Mouse (Mus musculus): ENCODE results near the gene Slit3. TPM values are rescaled to one million over a fixed set of nuclear protein-coding genes. Genes with fewer than 3 reads are reported as not detected.

The Slit3 gene
- polyA plus RNA-seq, 1 experiment from 2014 or later, result 15.0 TPM

- Histone ChIP-seq H3K9me3 (replicated peaks) (no peaks in the 10 kb centered on the region), H3K4me1 (peaks cover 17% of the 10 kb centered on the region), H3K4me3 (no peak overlapping the region), H3K27ac (replicated peaks) (no peak overlapping the region), H3K36me3 (no peaks in the 10 kb centered on the region), H3K27me3 (ENCODE audit: low read depth, poor library complexity, severe bottlenecking) (peaks cover 35% of the 10 kb centered on the region)
- no peak for DNase-seq (ENCODE audit: low spot score)
- WGBS, result 32% methylated on average over 4 of the region's 4 CpGs
These were observed 103.0 kb downstream of the Slit3 start for GRCm38 (mm10) chr11:35224025-35224424.

- 93% methylated on average over 10 of the region's 10 CpGs for WGBS
- Histone ChIP-seq H3K9me3 (replicated peaks) (no peaks in the 10 kb centered on the region), H3K27me3 (ENCODE audit: low read depth, poor library complexity, severe bottlenecking) (0 out of 2 replicates have a peak, but pooled peaks cover 6% of the 10 kb centered on the region), H3K27ac (replicated peaks) (no peak overlapping the region), H3K4me1 (no peaks in the 10 kb centered on the region), H3K36me3 (no peaks in the 10 kb centered on the region), H3K4me3 (no peak overlapping the region)
- no peak for DNase-seq (ENCODE audit: low spot score)
These were observed 110.5 kb downstream of the Slit3 start for GRCm38 (mm10) chr11:35231361-35232090.

GRCm38 (mm10) chr11:35232321-35232720 lies 111.3 kb downstream of the Slit3 start:
- 86% methylated on average over 4 of the region's 4 CpGs for WGBS

GRCm38 (mm10) chr11:35241379-35241778 lies 120.4 kb downstream of the Slit3 start:
- no peak for DNase-seq (ENCODE audit: low spot score)
- H3K36me3 ChIP-seq, result no peaks in the 10 kb centered on the region

More at GRCm38 (mm10) chr11:35232321-35232720, 111.3 kb downstream of the Slit3 start:
- H3K4me3 ChIP-seq, result no peak overlapping the region
- no peak for DNase-seq (ENCODE audit: low spot score)
- H3K4me1 ChIP-seq, result no peaks in the 10 kb centered on the region
- H3K27me3 ChIP-seq (ENCODE audit: low read depth, poor library complexity, severe bottlenecking), result 0 out of 2 replicates have a peak, but pooled peaks cover under 1% of the 10 kb centered on the region
- H3K36me3 ChIP-seq, result no peaks in the 10 kb centered on the region
- H3K9me3 ChIP-seq (replicated peaks), result no peaks in the 10 kb centered on the region
- H3K27ac ChIP-seq (replicated peaks), result no peak overlapping the region

GRCm38 (mm10) chr11:35243597-35243996 lies 122.6 kb downstream of the Slit3 start:
- 83% methylated on average over 9 of the region's 9 CpGs for WGBS

More at GRCm38 (mm10) chr11:35241379-35241778, 120.4 kb downstream of the Slit3 start:
- Histone ChIP-seq H3K9me3 (replicated peaks) (no peaks in the 10 kb centered on the region), H3K4me1 (no peaks in the 10 kb centered on the region), H3K4me3 (no peak overlapping the region), H3K27me3 (ENCODE audit: low read depth, poor library complexity, severe bottlenecking) (no peaks in the 10 kb centered on the region; the same call in 1 of the 2 replicates), H3K27ac (replicated peaks) (no peak overlapping the region)
- 91% methylated on average over 7 of the region's 7 CpGs for WGBS

GRCm38 (mm10) chr11:35244526-35244925 lies 123.5 kb downstream of the Slit3 start:
- Histone ChIP-seq H3K27ac (replicated peaks) (no peak overlapping the region), H3K27me3 (ENCODE audit: low read depth, poor library complexity, severe bottlenecking) (peaks cover 14% of the 10 kb centered on the region), H3K4me3 (no peak overlapping the region), H3K9me3 (replicated peaks) (no peaks in the 10 kb centered on the region), H3K36me3 (no peaks in the 10 kb centered on the region), H3K4me1 (0 out of 2 replicates have a peak, but pooled peaks cover 2% of the 10 kb centered on the region)
- WGBS, result 91% methylated on average over 7 of the region's 7 CpGs
- no peak for DNase-seq (ENCODE audit: low spot score)

More at GRCm38 (mm10) chr11:35243597-35243996, 122.6 kb downstream of the Slit3 start:
- 0 out of 2 replicates have a peak, but pooled peaks cover 2% of the 10 kb centered on the region for H3K4me1 ChIP-seq
- H3K4me3 ChIP-seq, result no peak overlapping the region
- no peaks in the 10 kb centered on the region for H3K9me3 ChIP-seq (replicated peaks)
- H3K27ac ChIP-seq (replicated peaks), result no peak overlapping the region
- no peaks in the 10 kb centered on the region for H3K36me3 ChIP-seq
- peaks cover 9% of the 10 kb centered on the region for H3K27me3 ChIP-seq (ENCODE audit: low read depth, poor library complexity, severe bottlenecking)
- no peak for DNase-seq (ENCODE audit: low spot score)

- DNase-seq (ENCODE audit: low spot score), result no peak
- no peak overlapping the region for H3K4me3 ChIP-seq
- no peaks in the 10 kb centered on the region for H3K36me3 ChIP-seq
- H3K27me3 ChIP-seq (ENCODE audit: low read depth, poor library complexity, severe bottlenecking), result peaks cover 14% of the 10 kb centered on the region
- WGBS, result 80% methylated on average over 3 of the region's 3 CpGs
- H3K4me1 ChIP-seq, result 0 out of 2 replicates have a peak, but pooled peaks cover 2% of the 10 kb centered on the region
- no peak overlapping the region for H3K27ac ChIP-seq (replicated peaks)
- H3K9me3 ChIP-seq (replicated peaks), result no peaks in the 10 kb centered on the region
These were observed 125.6 kb downstream of the Slit3 start for GRCm38 (mm10) chr11:35246623-35247022.

GRCm38 (mm10) chr11:35248088-35248487 lies 127.1 kb downstream of the Slit3 start:
- Histone ChIP-seq H3K4me3 (no peak overlapping the region), H3K27ac (replicated peaks) (no peak overlapping the region), H3K36me3 (no peaks in the 10 kb centered on the region), H3K9me3 (replicated peaks) (no peaks in the 10 kb centered on the region), H3K4me1 (0 out of 2 replicates have a peak, but pooled peaks cover 2% of the 10 kb centered on the region), H3K27me3 (ENCODE audit: low read depth, poor library complexity, severe bottlenecking) (peaks cover 14% of the 10 kb centered on the region)
- DNase-seq (ENCODE audit: low spot score), result no peak
- WGBS, result 92% methylated on average over 5 of the region's 5 CpGs

GRCm38 (mm10) chr11:35250871-35251418 lies 129.9 kb downstream of the Slit3 start:
- H3K27me3 ChIP-seq (ENCODE audit: low read depth, poor library complexity, severe bottlenecking), result peaks cover 14% of the 10 kb centered on the region
- no peak overlapping the region for H3K27ac ChIP-seq (replicated peaks)
- H3K9me3 ChIP-seq (replicated peaks), result no peaks in the 10 kb centered on the region
- no peak for DNase-seq (ENCODE audit: low spot score)
- no peaks in the 10 kb centered on the region for H3K36me3 ChIP-seq
- 0 out of 2 replicates have a peak, but pooled peaks cover 2% of the 10 kb centered on the region for H3K4me1 ChIP-seq
- WGBS, result 73% methylated on average over 4 of the region's 4 CpGs
- H3K4me3 ChIP-seq, result no peak overlapping the region

GRCm38 (mm10) chr11:35251910-35252309 lies 130.9 kb downstream of the Slit3 start:
- Histone ChIP-seq H3K36me3 (no peaks in the 10 kb centered on the region), H3K27me3 (ENCODE audit: low read depth, poor library complexity, severe bottlenecking) (peaks cover 14% of the 10 kb centered on the region), H3K27ac (replicated peaks) (no peak overlapping the region), H3K4me3 (no peak overlapping the region), H3K9me3 (replicated peaks) (no peaks in the 10 kb centered on the region), H3K4me1 (0 out of 2 replicates have a peak, but pooled peaks cover 2% of the 10 kb centered on the region)
- WGBS, result 83% methylated on average over 4 of the region's 4 CpGs
- no peak for DNase-seq (ENCODE audit: low spot score)

- 86% methylated on average over 6 of the region's 6 CpGs for WGBS
- H3K4me1 ChIP-seq, result peaks cover under 1% of the 10 kb centered on the region; the same call in 1 of the 2 replicates
- H3K4me3 ChIP-seq, result no peak overlapping the region
- H3K27ac ChIP-seq (replicated peaks), result no peak overlapping the region
- no peak for DNase-seq (ENCODE audit: low spot score)
- 0 out of 2 replicates have a peak, but pooled peaks cover 2% of the 10 kb centered on the region for H3K27me3 ChIP-seq (ENCODE audit: low read depth, poor library complexity, severe bottlenecking)
- H3K9me3 ChIP-seq (replicated peaks), result no peaks in the 10 kb centered on the region
- no peaks in the 10 kb centered on the region for H3K36me3 ChIP-seq
These were observed 136.3 kb downstream of the Slit3 start for GRCm38 (mm10) chr11:35257351-35257750.

GRCm38 (mm10) chr11:35261562-35262087 lies 140.6 kb downstream of the Slit3 start:
- peaks cover 6% of the 10 kb centered on the region; the same call in 1 of the 2 replicates for H3K9me3 ChIP-seq (replicated peaks)
- 94% methylated on average over 10 of the region's 10 CpGs for WGBS
- 0 out of 2 replicates have a peak, but pooled peaks cover 2% of the 10 kb centered on the region for H3K27me3 ChIP-seq (ENCODE audit: low read depth, poor library complexity, severe bottlenecking)
- H3K4me1 ChIP-seq, result peaks cover 3% of the 10 kb centered on the region; the same call in 1 of the 2 replicates
- H3K36me3 ChIP-seq, result no peaks in the 10 kb centered on the region
- no peak overlapping the region for H3K27ac ChIP-seq (replicated peaks)
- no peak overlapping the region for H3K4me3 ChIP-seq
- DNase-seq (ENCODE audit: low spot score), result no peak

Measured in midbrain, embryonic 10.5 days (tissue).